Mouse (Mus musculus): Measurements from ENCODE around the gene Tm6sf1. TPM values are rescaled to one million over a fixed set of nuclear protein-coding genes. Genes with fewer than 3 reads are reported as not detected.

Tm6sf1 gene
- polyA plus RNA-seq, 1 experiment from 2014 or later: 3.8 TPM

DNA sequence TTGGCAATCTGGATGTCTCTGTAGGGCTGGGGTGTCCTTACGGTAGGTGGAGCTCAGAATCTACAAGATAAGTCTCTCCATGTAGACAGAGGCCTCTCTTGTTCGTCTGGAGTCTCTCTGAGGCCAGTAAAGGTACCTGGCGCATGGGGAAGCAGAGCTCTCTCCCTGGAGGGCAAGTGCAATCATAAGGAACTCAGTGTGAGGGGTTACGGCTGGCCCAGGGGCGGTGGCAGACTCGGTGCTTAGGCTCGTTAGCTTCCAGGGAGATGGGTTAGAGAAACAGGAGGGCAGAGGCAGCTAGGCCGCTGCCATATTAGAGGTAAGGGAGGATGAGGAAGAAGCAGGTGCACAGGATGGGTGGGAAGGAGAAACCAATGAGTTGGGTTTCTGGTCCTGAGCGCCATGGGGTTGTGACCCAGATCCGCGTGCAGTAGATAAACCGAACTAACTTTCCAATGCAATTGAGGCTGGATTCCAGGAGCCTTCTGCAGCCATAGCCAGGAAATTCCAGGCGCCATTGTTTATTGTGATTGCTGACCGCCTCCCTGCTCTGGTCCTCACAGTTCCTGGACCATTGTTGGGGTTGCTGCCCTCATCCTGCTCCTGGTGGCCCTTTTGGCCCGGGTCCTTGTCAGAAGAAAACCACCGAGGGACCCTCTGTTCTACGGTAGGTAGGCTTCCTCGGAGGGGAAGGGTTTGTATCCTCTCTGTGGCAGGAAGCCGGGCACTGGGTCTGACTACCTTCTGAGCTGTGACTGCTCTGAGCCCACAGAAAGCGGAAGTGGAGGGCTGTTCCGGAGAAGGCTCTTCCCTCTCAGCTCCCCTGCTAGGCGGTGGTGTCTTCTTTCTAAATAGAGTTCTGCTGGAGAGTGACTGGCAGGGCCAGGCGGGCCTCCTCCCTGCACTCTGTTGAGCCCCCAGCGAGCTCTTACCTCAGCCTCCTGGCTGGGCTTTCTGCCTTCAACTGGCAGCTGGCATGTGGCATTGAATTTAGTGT lies 4.1 kb downstream of the Tm6sf1 start:
- no peaks in the 10 kb centered on the region for H3K27me3 ChIP-seq
- no peak for TF ChIP-seq CTCF (IDR thresholded peaks at IDR 0.05)
- in situ Hi-C loops (cut with MboI; ENCODE audit: low pct_unique_long_range_greater_than_20kb): loop anchor here (10.0 kb wide), 1 partner anchor 262 kb away; no protein-coding TSS in a partner anchor
- ATAC-seq: no peak
- ChIA-PET POLR2A (interaction anchor here (1.2 kb wide), 1 partner anchor 11 kb away, joined by 4 read pairs; no protein-coding TSS in a partner anchor), CTCF (no interaction called here)
- no peak for DNase-seq (ENCODE audit: low read depth, low spot score)

DNA sequence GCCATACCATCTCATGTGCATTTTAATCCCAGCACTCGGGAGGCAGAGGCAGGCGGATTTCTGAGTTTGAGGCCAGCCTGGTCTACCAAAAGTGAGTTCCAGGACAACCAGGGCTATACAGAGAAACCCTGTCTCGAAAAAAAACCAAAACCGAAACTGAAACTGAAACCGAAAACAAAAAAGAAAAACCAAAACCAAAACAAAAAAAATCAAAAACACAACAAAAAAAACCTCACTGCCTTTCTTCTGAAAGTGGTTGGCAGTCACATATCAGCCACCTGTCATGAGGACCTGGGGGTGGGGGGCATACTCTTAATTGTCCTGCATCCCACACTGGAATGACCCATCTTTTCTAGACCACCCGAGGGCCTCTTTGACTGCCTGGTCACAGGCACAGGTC lies 5.8 kb downstream of the Tm6sf1 start:
- no peak for ATAC-seq
- TF ChIP-seq CTCF (IDR thresholded peaks at IDR 0.05): no peak
- H3K27me3 ChIP-seq: no peaks in the 10 kb centered on the region
- DNase-seq (ENCODE audit: low read depth, low spot score): no peak
- ChIA-PET CTCF (interaction anchor here (4.7 kb wide), 1 partner anchor 91 kb away, joined by 33 read pairs; no protein-coding TSS in a partner anchor), POLR2A (no interaction called here)
- in situ Hi-C loops (cut with MboI; ENCODE audit: low pct_unique_long_range_greater_than_20kb): loop anchor here (10.0 kb wide), 1 partner anchor 260 kb away; no protein-coding TSS in a partner anchor

DNA sequence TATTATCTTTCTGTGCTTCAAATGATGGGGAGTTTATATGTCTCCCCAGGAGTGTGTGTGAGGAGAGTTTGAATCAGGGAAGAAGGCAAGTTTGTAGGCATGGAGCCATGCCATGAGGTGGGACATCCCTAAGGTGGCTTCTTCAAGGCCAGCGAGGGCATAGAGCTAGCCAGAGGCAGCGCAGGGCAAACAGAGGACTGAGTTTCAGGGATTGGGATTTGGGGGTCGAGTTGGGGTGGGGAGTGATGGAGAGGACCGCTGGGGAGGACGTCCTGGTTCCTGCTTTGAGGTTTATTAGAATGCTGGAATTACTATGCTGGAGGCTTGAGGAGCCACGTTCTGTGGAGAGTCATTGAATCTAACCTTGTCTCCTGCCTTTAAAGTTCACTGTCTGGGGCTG lies 7.1 kb downstream of the Tm6sf1 start:
- ATAC-seq: no peak
- ChIA-PET POLR2A (no interaction called here), CTCF (interaction anchor here (4.7 kb wide), 1 partner anchor 89 kb away, joined by 33 read pairs; no protein-coding TSS in a partner anchor)
- in situ Hi-C loops (cut with MboI; ENCODE audit: low pct_unique_long_range_greater_than_20kb): loop anchor here (10.0 kb wide), 1 partner anchor 259 kb away; no protein-coding TSS in a partner anchor
- TF ChIP-seq CTCF (IDR thresholded peaks at IDR 0.05): no peak
- no peaks in the 10 kb centered on the region for H3K27me3 ChIP-seq
- no peak for DNase-seq (ENCODE audit: low read depth, low spot score)

DNA sequence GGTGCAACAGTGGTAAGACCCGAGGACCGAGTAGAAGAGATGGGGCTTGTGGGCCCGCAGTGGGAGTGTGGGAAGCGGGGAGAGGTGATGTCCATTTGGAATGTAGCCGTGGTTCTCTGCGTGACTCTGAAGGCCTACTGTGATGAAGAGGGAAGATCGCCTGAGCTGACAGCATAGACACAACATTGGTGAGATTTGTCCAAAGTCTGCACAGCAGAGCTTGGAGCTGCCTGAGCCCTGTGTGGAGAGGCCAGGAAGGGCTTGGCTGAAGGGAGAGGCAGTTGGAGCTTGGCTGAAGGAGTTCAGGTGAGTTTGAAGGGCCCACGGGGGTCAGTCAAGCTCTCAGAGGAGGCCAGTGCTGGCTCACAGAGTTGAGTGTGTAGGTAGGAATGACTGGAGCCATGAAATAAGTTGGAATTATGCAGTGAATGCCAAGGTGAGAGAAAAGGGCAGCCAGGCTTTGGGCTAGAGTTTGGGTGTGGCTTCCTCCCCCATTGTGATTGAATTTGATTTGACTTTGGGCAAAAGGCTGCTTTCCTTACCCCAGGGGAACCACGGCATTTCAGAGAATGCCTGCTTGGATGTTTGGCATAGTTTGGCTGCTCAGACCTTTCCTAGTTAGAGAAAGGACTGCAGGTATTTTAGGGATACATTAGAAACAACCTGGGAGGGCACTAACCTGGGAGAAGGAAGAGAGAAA lies 8.6 kb downstream of the Tm6sf1 start:
- in situ Hi-C loops (cut with MboI; ENCODE audit: low pct_unique_long_range_greater_than_20kb): loop anchor here (10.0 kb wide), 1 partner anchor 257 kb away; no protein-coding TSS in a partner anchor
- POLR2A ChIA-PET: no interaction called here
- no peaks in the 10 kb centered on the region for H3K27me3 ChIP-seq
- no peak for TF ChIP-seq CTCF (IDR thresholded peaks at IDR 0.05)
- ATAC-seq: no peak
- no peak for DNase-seq (ENCODE audit: low read depth, low spot score)
- CTCF ChIA-PET: interaction anchor here (0.7 to 4.7 kb wide), 12 partner anchors 12 to 252 kb away, joined by 3 to 33 read pairs (median 5); no protein-coding TSS in a partner anchor

DNA sequence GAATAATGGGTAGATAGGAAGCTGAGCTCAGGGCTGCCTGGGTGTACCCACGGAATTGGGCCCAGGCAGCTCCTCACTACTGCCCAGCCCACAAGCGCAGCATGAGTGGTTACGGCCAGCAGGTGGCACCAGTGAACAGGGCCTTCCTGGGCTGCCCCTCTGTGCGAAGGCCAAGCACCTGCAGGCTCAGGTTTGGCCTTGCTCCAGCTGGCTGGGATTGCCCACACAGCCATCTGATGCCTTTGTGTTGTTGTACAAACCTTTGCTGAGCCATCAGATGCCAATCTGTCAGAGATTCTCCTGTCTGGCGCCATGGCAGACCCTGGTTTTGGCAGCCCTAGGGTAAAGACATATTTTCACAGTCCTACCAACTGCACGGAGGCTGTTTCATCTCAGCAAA lies 9.4 kb downstream of the Tm6sf1 start:
- ATAC-seq (peak; percentile 91), DNase-seq (ENCODE audit: low read depth, low spot score) (no peak)
- H3K27me3 ChIP-seq: no peaks in the 10 kb centered on the region
- in situ Hi-C loops (cut with MboI; ENCODE audit: low pct_unique_long_range_greater_than_20kb): loop anchor here (10.0 kb wide), 1 partner anchor 257 kb away; no protein-coding TSS in a partner anchor
- POLR2A ChIA-PET: no interaction called here
- CTCF ChIA-PET: interaction anchor here (0.7 to 4.7 kb wide), 13 partner anchors 11 to 251 kb away, joined by 3 to 33 read pairs (median 4); no protein-coding TSS in a partner anchor
- TF ChIP-seq CTCF (IDR thresholded peaks at IDR 0.05): no peak

DNA sequence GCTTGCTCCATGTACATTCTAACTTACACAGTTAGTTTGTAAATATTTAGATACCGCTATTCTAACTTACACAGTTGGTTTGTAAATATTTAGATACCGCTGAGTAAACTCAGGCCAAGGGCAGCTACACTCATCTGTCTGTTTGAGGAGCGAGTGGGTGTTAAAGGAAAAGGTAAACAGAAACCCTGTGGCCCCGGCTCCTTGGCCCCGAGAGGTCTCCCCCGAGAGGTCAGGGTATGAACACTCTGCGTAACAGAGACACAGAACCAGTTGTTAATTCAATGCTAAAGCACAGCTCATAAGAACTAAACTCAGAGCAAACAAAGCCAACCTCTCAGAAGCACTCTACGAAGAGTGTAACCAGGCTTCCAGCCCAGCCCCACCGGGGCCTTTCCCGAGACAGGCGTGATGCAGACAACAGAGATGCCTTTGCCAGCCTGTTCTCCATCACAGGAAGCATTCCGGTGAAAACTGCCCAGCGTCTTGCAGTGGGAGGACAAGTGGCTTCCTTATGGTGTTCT lies 13.8 kb downstream of the Tm6sf1 start:
- no peak for ATAC-seq
- DNase-seq (ENCODE audit: low read depth, low spot score): no peak
- TF ChIP-seq CTCF (IDR thresholded peaks at IDR 0.05): no peak
- H3K27me3 ChIP-seq: no peaks in the 10 kb centered on the region
- ChIA-PET CTCF (no interaction called here), POLR2A (no interaction called here)
- in situ Hi-C loops (cut with MboI; ENCODE audit: low pct_unique_long_range_greater_than_20kb): loop anchor here (5.0 to 10.0 kb wide), 2 partner anchors 60 to 392 kb away; partner anchors contain the start of gene Hdgfl3

DNA sequence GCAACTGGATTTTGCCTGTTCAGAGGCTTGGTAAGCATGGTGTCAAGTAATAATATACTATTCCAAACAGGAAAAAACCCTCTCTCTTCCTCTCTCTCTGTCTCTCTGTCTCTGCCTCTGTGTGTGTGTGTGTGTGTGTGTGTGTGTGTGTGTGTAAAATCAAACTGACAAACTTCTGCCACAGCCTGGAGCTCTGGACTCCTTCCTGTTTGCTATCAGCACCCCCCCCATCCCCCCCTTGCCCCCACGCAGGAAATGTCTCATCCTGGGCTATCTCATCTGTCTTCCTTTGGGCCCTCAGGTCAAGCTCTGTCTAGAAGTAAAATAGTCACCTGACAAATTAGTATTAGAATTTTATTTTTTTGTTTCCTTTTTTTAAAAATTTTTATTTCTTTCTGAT lies 15.0 kb downstream of the Tm6sf1 start:
- ChIA-PET CTCF (interaction anchor here (1.4 kb wide), 1 partner anchor 81 kb away, joined by 3 read pairs; no protein-coding TSS in a partner anchor), POLR2A (interaction anchor here (0.8 kb wide), 1 partner anchor 12 kb away, joined by 4 read pairs; no protein-coding TSS in a partner anchor)
- in situ Hi-C loops (cut with MboI; ENCODE audit: low pct_unique_long_range_greater_than_20kb): loop anchor here (5.0 to 10.0 kb wide), 2 partner anchors 58 to 391 kb away; partner anchors contain the start of gene Hdgfl3
- no peak for TF ChIP-seq CTCF (IDR thresholded peaks at IDR 0.05)
- DNase-seq (ENCODE audit: low read depth, low spot score) (no peak), ATAC-seq (no peak)
- H3K27me3 ChIP-seq: no peaks in the 10 kb centered on the region

DNA sequence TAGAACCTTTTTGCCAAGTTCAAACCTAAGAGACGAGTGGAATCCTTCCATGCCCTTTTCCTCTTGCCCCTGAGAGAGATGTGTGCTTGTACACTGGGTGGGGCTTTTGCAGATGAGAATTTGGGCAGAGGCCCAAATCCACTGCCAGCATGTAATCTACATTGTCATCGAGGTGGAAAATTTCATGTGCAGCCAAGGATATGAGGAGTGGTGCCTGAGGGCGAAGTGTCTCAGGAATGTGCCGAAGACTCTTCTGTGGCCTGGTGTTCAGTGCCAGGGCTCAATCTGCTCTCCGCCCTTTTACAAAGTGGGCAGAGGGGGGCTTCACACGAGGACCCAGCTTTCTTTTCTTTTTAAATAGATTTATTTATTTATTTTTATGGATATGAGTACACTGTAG lies 15.8 kb downstream of the Tm6sf1 start:
- ChIA-PET CTCF (interaction anchor here (0.9 kb wide), 1 partner anchor 33 kb away, joined by 3 read pairs; no protein-coding TSS in a partner anchor), POLR2A (interaction anchor here (0.8 kb wide), 1 partner anchor 13 kb away, joined by 4 read pairs; no protein-coding TSS in a partner anchor)
- TF ChIP-seq CTCF (IDR thresholded peaks at IDR 0.05): no peak
- no peaks in the 10 kb centered on the region for H3K27me3 ChIP-seq
- ATAC-seq (peak; percentile 86), DNase-seq (ENCODE audit: low read depth, low spot score) (peak; percentile 70)
- in situ Hi-C loops (cut with MboI; ENCODE audit: low pct_unique_long_range_greater_than_20kb): loop anchor here (5.0 to 10.0 kb wide), 2 partner anchors 58 to 390 kb away; partner anchors contain the start of gene Hdgfl3

DNA sequence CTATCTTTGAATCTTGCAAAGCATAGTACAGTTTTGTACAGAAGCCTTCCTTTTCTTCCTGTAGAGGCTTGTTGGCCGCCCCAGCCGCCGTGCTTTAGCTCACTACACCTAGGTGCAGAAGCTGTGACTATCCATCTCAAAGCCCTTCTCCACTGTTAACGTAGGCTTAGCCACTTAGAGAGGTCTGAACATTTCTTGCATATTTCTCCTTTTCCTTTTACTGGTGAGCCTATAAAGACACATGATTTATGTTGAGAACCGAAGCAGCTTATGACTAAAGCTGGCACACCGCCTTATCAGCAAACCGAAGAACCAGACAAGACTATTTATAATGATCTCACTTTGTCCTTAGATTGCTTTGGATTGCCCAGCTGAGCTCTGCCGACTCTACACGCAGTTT lies 16.6 kb downstream of the Tm6sf1 start:
- CTCF ChIA-PET: interaction anchor here (0.9 kb wide), 1 partner anchor 33 kb away, joined by 3 read pairs; no protein-coding TSS in a partner anchor
- DNase-seq (ENCODE audit: low read depth, low spot score) (peak; percentile 46), ATAC-seq (peak; percentile 73)
- TF ChIP-seq CTCF (IDR thresholded peaks at IDR 0.05): no peak
- POLR2A ChIA-PET: interaction anchor here (1.0 kb wide), 1 partner anchor 56 kb away, joined by 3 read pairs; no protein-coding TSS in a partner anchor
- in situ Hi-C loops (cut with MboI; ENCODE audit: low pct_unique_long_range_greater_than_20kb): loop anchor here (10.0 kb wide), 1 partner anchor 389 kb away; no protein-coding TSS in a partner anchor
- H3K27me3 ChIP-seq: no peaks in the 10 kb centered on the region

Measured in Patski (cell line).